18 mouse cellular contexts compared by ENCODE assay signal in genomic region chr2:32420647-32421046, GRCm38 (mm10). TPM values are rescaled to one million over a fixed set of nuclear protein-coding genes. Genes with fewer than 3 reads are reported as not detected.
DNase-seq lines count a peak whose midpoint lies in the region; ATAC-seq and TF ChIP-seq lines count a peak whose summit lies in the region.
"Had no signal": no experiment of that assay in that cellular context is flagged by ENCODE, and none has a peak within 500 bp of the region (broad histone marks: within the 10 kb centered on the region; RNA-seq: fewer than 3 reads in every experiment).

No protein-coding gene starts in this region.

- peak overlapping the region; percentile 97 for H3K27ac ChIP-seq in gastrocnemius, adult 2 months
- peak overlapping the region; percentile 41 for H3K27ac ChIP-seq in intestine, postnatal 0 days (ENCODE audit: low read depth, low read length)
- H3K27ac ChIP-seq in intestine, embryonic 15.5 days = no peak overlapping the region
- H3K27ac ChIP-seq in stomach, postnatal 0 days (replicated peaks) = no peak overlapping the region
- H3K27ac ChIP-seq: embryonic facial prominence, embryonic 10.5 days; forebrain, embryonic 13.5 days; hindbrain, embryonic 15.5 days had no signal

- intact Hi-C loops in gastrocnemius, adult 2 months (cut with DNase I) = no loop called here
- intact Hi-C loops in gastrocnemius, postnatal 36 days (cut with DNase I) = no loop called here

- peak overlapping the region; percentile 4 for H3K4me2 ChIP-seq in intestine, postnatal 0 days (replicated peaks; ENCODE audit: low read depth)
- H3K4me2 ChIP-seq in intestine, embryonic 15.5 days (replicated peaks) = no peak overlapping the region
- no peak overlapping the region for H3K4me2 ChIP-seq in stomach, postnatal 0 days (replicated peaks; ENCODE audit: low read depth)
- H3K4me2 ChIP-seq: forebrain, embryonic 13.5 days; heart, embryonic 12.5 days; hindbrain, embryonic 15.5 days had no signal

- TF ChIP-seq CTCF in gastrocnemius, adult 2 months (IDR thresholded peaks at IDR 0.05) = no peak
- no peak for TF ChIP-seq CTCF in intestine, postnatal 0 days (IDR thresholded peaks at IDR 0.05; ENCODE audit: low read depth)
- peak; percentile 23; the same call in 1 of the 2 replicates for TF ChIP-seq CTCF in stomach, postnatal 0 days (IDR thresholded peaks at IDR 0.05; ENCODE audit: low read depth)

- no peak for ATAC-seq in intestine, postnatal 0 days
- no peak for ATAC-seq in intestine, embryonic 15.5 days
- ATAC-seq in stomach, postnatal 0 days (ENCODE audit: low FRiP score, low TSS enrichment) = no peak
- ATAC-seq: activated CD4-positive, CD25-positive, alpha-beta regulatory T cell, adult 4 months; forebrain, embryonic 13.5 days; forebrain, postnatal 0 days; Patski had no signal

- peak; percentile 73 for DNase-seq in gastrocnemius, adult 2 months
- DNase-seq in gastrocnemius, postnatal 36 days = no peak
- DNase-seq in kidney, postnatal 36 days = peak; percentile 53 to 64
- DNase-seq in kidney, adult 18-20 months = no peak
- no peak for DNase-seq in stomach, postnatal 0 days (ENCODE audit: low spot score)
- DNase-seq: adrenal gland, postnatal 25 days; cerebellum, adult 2 months; cerebellum, postnatal 10 days; forebrain, postnatal 0 days had no signal

- no peak overlapping the region for H3K9ac ChIP-seq in intestine, postnatal 0 days (ENCODE audit: low read depth, low read length)
- H3K9ac ChIP-seq in intestine, embryonic 15.5 days = no peak overlapping the region
- H3K9ac ChIP-seq in stomach, postnatal 0 days (ENCODE audit: low read length) = no peak overlapping the region
- H3K9ac ChIP-seq: forebrain, embryonic 13.5 days; forebrain, postnatal 0 days; heart, embryonic 12.5 days; hindbrain, embryonic 15.5 days had no signal

- no peak for TF ChIP-seq EP300 in stomach, postnatal 0 days (optimal IDR thresholded peaks at IDR 0.05)

- H3K9me3 ChIP-seq in intestine, postnatal 0 days (ENCODE audit: control insufficient read depth) = no peaks in the 10 kb centered on the region
- H3K9me3 ChIP-seq in intestine, embryonic 15.5 days = no peaks in the 10 kb centered on the region
- no peaks in the 10 kb centered on the region for H3K9me3 ChIP-seq in stomach, postnatal 0 days (ENCODE audit: control insufficient read depth, low read length)
- H3K9me3 ChIP-seq: embryonic facial prominence, embryonic 10.5 days; forebrain, embryonic 13.5 days; heart, embryonic 12.5 days; hindbrain, embryonic 15.5 days had no signal

- WGBS in intestine, postnatal 0 days = 73% methylated on average over 6 of the region's 6 CpGs
- 81% methylated on average over 6 of the region's 6 CpGs for WGBS in intestine, embryonic 15.5 days
- 79% methylated on average over 6 of the region's 6 CpGs for WGBS in stomach, postnatal 0 days

- H3K27me3 ChIP-seq in intestine, postnatal 0 days (replicated peaks; ENCODE audit: control insufficient read depth, insufficient read depth, low read length) = no peaks in the 10 kb centered on the region
- H3K27me3 ChIP-seq in intestine, embryonic 15.5 days (replicated peaks) = no peaks in the 10 kb centered on the region
- no peaks in the 10 kb centered on the region for H3K27me3 ChIP-seq in stomach, postnatal 0 days (ENCODE audit: control insufficient read depth, insufficient read depth, low read length)
- H3K27me3 ChIP-seq: CH12.LX; forebrain, embryonic 13.5 days; heart, embryonic 12.5 days; hindbrain, embryonic 15.5 days; Patski had no signal

- peaks cover 10% of the 10 kb centered on the region for H3K4me1 ChIP-seq in intestine, postnatal 0 days (replicated peaks; ENCODE audit: control insufficient read depth, insufficient read depth, low read length)
- H3K4me1 ChIP-seq in intestine, embryonic 15.5 days (replicated peaks) = peaks cover 28% of the 10 kb centered on the region
- H3K4me1 ChIP-seq in stomach, postnatal 0 days (replicated peaks; ENCODE audit: control insufficient read depth, insufficient read depth) = peaks cover 8% of the 10 kb centered on the region

- peaks cover 57% of the 10 kb centered on the region for H3K36me3 ChIP-seq in intestine, postnatal 0 days (ENCODE audit: control insufficient read depth, insufficient read depth)
- H3K36me3 ChIP-seq in intestine, embryonic 15.5 days = peaks cover 35% of the 10 kb centered on the region
- peaks cover 36% of the 10 kb centered on the region for H3K36me3 ChIP-seq in stomach, postnatal 0 days (ENCODE audit: control insufficient read depth, insufficient read depth, low read length)

- peak overlapping the region; percentile 89 for H3K4me3 ChIP-seq in gastrocnemius, adult 2 months
- no peak overlapping the region for H3K4me3 ChIP-seq in intestine, postnatal 0 days (ENCODE audit: low read depth, low read length)
- no peak overlapping the region for H3K4me3 ChIP-seq in intestine, embryonic 15.5 days (replicated peaks)
- no peak overlapping the region for H3K4me3 ChIP-seq in stomach, postnatal 0 days (ENCODE audit: low read depth, low read length)
- H3K4me3 ChIP-seq: embryonic facial prominence, embryonic 10.5 days; forebrain, embryonic 13.5 days; heart, embryonic 12.5 days; hindbrain, embryonic 15.5 days had no signal

RNA-seq across cellular contexts. Expression of gene Ptges2, which starts 25.0 kb away (rescaled TPM):
- 10 to 100 TPM; 34.7 to 51.1 TPM for total RNA-seq in gastrocnemius, adult 2 months (2021)
- total RNA-seq in gastrocnemius, postnatal 36 days (2021) = 10 to 100 TPM; 41.3 to 45.0 TPM
- polyA plus RNA-seq in intestine, postnatal 0 days (2015; fragmentation: Nextera tagmentation; extraction: Ambion mirVana) = 47.3 and 49.4 TPM in 2 replicates
- 43.5 and 48.2 TPM in 2 replicates for polyA plus RNA-seq in intestine, embryonic 15.5 days (2015; fragmentation: Nextera tagmentation; extraction: Ambion mirVana)
- polyA plus RNA-seq in stomach, postnatal 0 days (2015; fragmentation: Nextera tagmentation; extraction: Ambion mirVana) = 31.6 and 33.0 TPM in 2 replicates

RNA-seq across cellular contexts. Expression of gene Naif1, which starts 29.6 kb away (rescaled TPM):
- 1 to 10 TPM; 2.2 to 2.3 TPM for total RNA-seq in gastrocnemius, adult 2 months (2021)
- total RNA-seq in gastrocnemius, postnatal 36 days (2021) = 1 to 10 TPM; 1.8 to 1.9 TPM
- polyA plus RNA-seq in intestine, postnatal 0 days (2015; fragmentation: Nextera tagmentation; extraction: Ambion mirVana) = 2.9 and 3.2 TPM in 2 replicates
- polyA plus RNA-seq in intestine, embryonic 15.5 days (2015; fragmentation: Nextera tagmentation; extraction: Ambion mirVana) = 4.7 and 5.0 TPM in 2 replicates
- 2.5 and 2.6 TPM in 2 replicates for polyA plus RNA-seq in stomach, postnatal 0 days (2015; fragmentation: Nextera tagmentation; extraction: Ambion mirVana)

RNA-seq across cellular contexts. Expression of gene Slc25a25, which starts 30.6 kb away (rescaled TPM):
- 100 to 1,000 TPM in 1 of 2 experiments, 10 to 100 TPM in 1; 45.3 to 211 TPM for total RNA-seq in gastrocnemius, adult 2 months (2021)
- 100 to 1,000 TPM in 1 of 2 experiments, 10 to 100 TPM in 1; 71.7 to 145 TPM for total RNA-seq in gastrocnemius, postnatal 36 days (2021)
- 45.1 and 52.6 TPM in 2 replicates for polyA plus RNA-seq in intestine, postnatal 0 days (2015; fragmentation: Nextera tagmentation; extraction: Ambion mirVana)
- 20.0 and 20.1 TPM in 2 replicates for polyA plus RNA-seq in intestine, embryonic 15.5 days (2015; fragmentation: Nextera tagmentation; extraction: Ambion mirVana)
- 11.1 and 11.5 TPM in 2 replicates for polyA plus RNA-seq in stomach, postnatal 0 days (2015; fragmentation: Nextera tagmentation; extraction: Ambion mirVana)

RNA-seq across cellular contexts. Expression of gene Lcn2, which starts 32.6 kb away (rescaled TPM):
- total RNA-seq in gastrocnemius, adult 2 months (2021) = 1 to 10 TPM; 2.6 to 3.4 TPM
- total RNA-seq in gastrocnemius, postnatal 36 days (2021) = 1 to 10 TPM; 1.4 to 3.7 TPM
- 4.8 and 5.4 TPM in 2 replicates for polyA plus RNA-seq in intestine, postnatal 0 days (2015; fragmentation: Nextera tagmentation; extraction: Ambion mirVana)
- polyA plus RNA-seq in intestine, embryonic 15.5 days (2015; fragmentation: Nextera tagmentation; extraction: Ambion mirVana) = 1.8 and 4.7 TPM in 2 replicates
- polyA plus RNA-seq in stomach, postnatal 0 days (2015; fragmentation: Nextera tagmentation; extraction: Ambion mirVana) = 1.8 TPM in 2 replicates
- total RNA-seq: CH12.LX had no signal
- polyA plus RNA-seq: activated CD4-positive, CD25-positive, alpha-beta regulatory T cell, adult 4 months; embryonic facial prominence, embryonic 10.5 days; forebrain, embryonic 13.5 days had no signal

RNA-seq across cellular contexts. Expression of gene 1110008P14Rik, which starts 38.9 kb away (rescaled TPM):
- 10 to 100 TPM; 34.3 to 43.2 TPM for total RNA-seq in gastrocnemius, adult 2 months (2021)
- total RNA-seq in gastrocnemius, postnatal 36 days (2021) = 10 to 100 TPM; 36.4 to 44.0 TPM
- 95.0 and 100 TPM in 2 replicates for polyA plus RNA-seq in intestine, postnatal 0 days (2015; fragmentation: Nextera tagmentation; extraction: Ambion mirVana)
- polyA plus RNA-seq in intestine, embryonic 15.5 days (2015; fragmentation: Nextera tagmentation; extraction: Ambion mirVana) = 38.6 and 42.5 TPM in 2 replicates
- polyA plus RNA-seq in stomach, postnatal 0 days (2015; fragmentation: Nextera tagmentation; extraction: Ambion mirVana) = 85.0 and 90.1 TPM in 2 replicates

Comparison
In these comparisons a context has a peak if more than half of its experiments do, and no peak if none do; other contexts are left out.
1. DNase-seq: peak in gastrocnemius, adult 2 months (single experiment) and kidney, postnatal 36 days (2 of 2); none in gastrocnemius, postnatal 36 days (0 of 2), kidney, adult 18-20 months (single experiment) and stomach, postnatal 0 days (single experiment).
2. H3K27ac ChIP-seq: peak in gastrocnemius, adult 2 months (single experiment) and intestine, postnatal 0 days (single experiment); none in intestine, embryonic 15.5 days (single experiment) and stomach, postnatal 0 days (single experiment).